Mouse (Mus musculus) forebrain, embryonic 12.5 days (tissue): Measurements from ENCODE around the gene Rad51. TPM values are rescaled to one million over a fixed set of nuclear protein-coding genes. Genes with fewer than 3 reads are reported as not detected.

Experiments
- ATAC-seq: fragments of 200-750 bp; cut with Nextera tagmentation; 2 replicates; pipeline ENCODE4 v1.8.0; 2017; ENCODE audit warnings: moderate TSS enrichment; ENCODE audit not compliant: low FRiP score
- H3K27ac ChIP-seq: fragments of 300-500 bp; sonication (generic); 2 replicates; pipeline ENCODE4 v1.5.1; 2016; ENCODE audit warnings: mild to moderate bottlenecking
- H3K27me3 ChIP-seq: fragments of 300-500 bp; sonication (generic); 2 replicates; pipeline ENCODE4 v1.6.1; 2016; ENCODE audit warnings: mild to moderate bottlenecking
- H3K36me3 ChIP-seq: fragments of 300-500 bp; sonication (generic); replicated peaks from 2 replicates; pipeline ENCODE4 v1.6.1; 2016; ENCODE audit warnings: mild to moderate bottlenecking
- H3K4me1 ChIP-seq: fragments of 300-500 bp; sonication (generic); 2 replicates; pipeline ENCODE4 v1.6.1; 2016
- H3K4me2 ChIP-seq: fragments of 300-500 bp; sonication (generic); 2 replicates; pipeline ENCODE4 v1.6.1; 2016; ENCODE audit warnings: mild to moderate bottlenecking, moderate library complexity
- H3K4me3 ChIP-seq: fragments of 300-500 bp; sonication (generic); replicated peaks from 2 replicates; pipeline ENCODE4 v1.5.1; 2016; ENCODE audit warnings: mild to moderate bottlenecking
- H3K9ac ChIP-seq: fragments of 300-500 bp; sonication (generic); 2 replicates; pipeline ENCODE4 v1.6.1; 2016; ENCODE audit warnings: mild to moderate bottlenecking
- H3K9me3 ChIP-seq: fragments of 300-500 bp; sonication (generic); 2 replicates; pipeline ENCODE4 v1.6.1; 2016
- WGBS: fragments of 180-500 bp; shearing (Covaris S2); methylation state at CpG from one replicate; pipeline ENCODE4 v1.1.7; 2016; 5-methylcytosine and 5-hydroxymethylcytosine counted together
- polyA plus RNA-seq: library from polyadenylated mRNA; unstranded; fragments of >200 nt; fragmentation: Nextera tagmentation; extraction: Ambion mirVana; gene quantifications from 2 replicates; pipeline ENCODE4 v1.2.1, GENCODE M21; 2016

Gene Rad51
- polyA plus RNA-seq, 1 experiment from 2014 or later: 66.5 TPM

- H3K9ac ChIP-seq: peak overlapping the region; percentile 48
- no peaks in the 10 kb centered on the region for H3K9me3 ChIP-seq
- WGBS: 2% methylated on average over 26 of the region's 26 CpGs
- peak overlapping the region; percentile 51 for H3K4me3 ChIP-seq
- peaks cover 25% of the 10 kb centered on the region for H3K4me1 ChIP-seq
- peak overlapping the region; percentile 91 for H3K4me2 ChIP-seq
- peaks cover 61% of the 10 kb centered on the region for H3K27me3 ChIP-seq
- no peaks in the 10 kb centered on the region for H3K36me3 ChIP-seq
- H3K27ac ChIP-seq: no peak overlapping the region
- peak; percentile 44; the same call in 1 of the 2 replicates for ATAC-seq
Observed at GRCm38 (mm10) chr2:119167866-119168256, 55.3 kb downstream of the Rad51 start.

DNA sequence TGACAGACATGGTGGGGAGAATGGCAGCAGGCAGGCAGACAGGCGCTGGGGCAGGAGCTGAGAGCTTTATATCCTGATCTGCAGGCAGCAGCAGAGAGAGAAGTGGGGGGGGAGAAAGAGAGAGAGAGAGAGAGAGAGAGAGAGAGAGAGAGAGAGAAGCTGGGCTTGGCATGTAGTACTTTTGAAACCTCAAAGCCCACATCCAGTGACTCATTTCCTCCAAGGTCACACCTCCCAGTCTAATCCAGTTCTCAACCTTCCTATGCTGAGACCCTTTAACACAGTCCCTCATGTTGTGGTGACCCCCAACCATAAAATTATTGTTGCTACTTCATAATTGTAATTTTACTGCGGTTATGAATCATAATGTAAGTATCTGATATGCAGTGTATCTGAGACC, 57.7 kb downstream of the Rad51 start:
- H3K4me2 ChIP-seq: no peak overlapping the region
- H3K9me3 ChIP-seq: no peaks in the 10 kb centered on the region
- H3K36me3 ChIP-seq: no peaks in the 10 kb centered on the region
- H3K27me3 ChIP-seq: peaks cover 49% of the 10 kb centered on the region
- peaks cover 47% of the 10 kb centered on the region for H3K4me1 ChIP-seq
- H3K9ac ChIP-seq: no peak overlapping the region
- ATAC-seq: no peak
- no peak overlapping the region for H3K4me3 ChIP-seq
- H3K27ac ChIP-seq: no peak overlapping the region
- WGBS: 92% methylated on average over 2 of the region's 2 CpGs

GRCm38 (mm10) chr2:119171574-119171973, 59.0 kb downstream of the Rad51 start:
- H3K4me3 ChIP-seq: no peak overlapping the region

GRCm38 (mm10) chr2:119172446-119172845, 59.9 kb downstream of the Rad51 start:
- no peaks in the 10 kb centered on the region for H3K9me3 ChIP-seq
- WGBS: 84% methylated on average over 7 of the region's 7 CpGs
- peaks cover 28% of the 10 kb centered on the region for H3K27me3 ChIP-seq
- no peak for ATAC-seq
- peak overlapping the region; percentile 38; the same call in 1 of the 2 replicates for H3K27ac ChIP-seq
- 0 out of 2 replicates have a peak, but pooled peaks cover 6% of the 10 kb centered on the region for H3K36me3 ChIP-seq
- no peak overlapping the region for H3K4me2 ChIP-seq
- no peak overlapping the region for H3K4me3 ChIP-seq
- no peak overlapping the region for H3K9ac ChIP-seq
- H3K4me1 ChIP-seq: peaks cover 37% of the 10 kb centered on the region

More at GRCm38 (mm10) chr2:119171574-119171973, 59.0 kb downstream of the Rad51 start:
- Histone ChIP-seq H3K9me3 (no peaks in the 10 kb centered on the region), H3K9ac (no peak overlapping the region), H3K4me1 (peaks cover 45% of the 10 kb centered on the region), H3K36me3 (no peaks in the 10 kb centered on the region), H3K27me3 (peaks cover 37% of the 10 kb centered on the region), H3K27ac (no peak overlapping the region), H3K4me2 (no peak overlapping the region)
- WGBS: 89% methylated on average over 8 of the region's 8 CpGs
- ATAC-seq: no peak

DNA sequence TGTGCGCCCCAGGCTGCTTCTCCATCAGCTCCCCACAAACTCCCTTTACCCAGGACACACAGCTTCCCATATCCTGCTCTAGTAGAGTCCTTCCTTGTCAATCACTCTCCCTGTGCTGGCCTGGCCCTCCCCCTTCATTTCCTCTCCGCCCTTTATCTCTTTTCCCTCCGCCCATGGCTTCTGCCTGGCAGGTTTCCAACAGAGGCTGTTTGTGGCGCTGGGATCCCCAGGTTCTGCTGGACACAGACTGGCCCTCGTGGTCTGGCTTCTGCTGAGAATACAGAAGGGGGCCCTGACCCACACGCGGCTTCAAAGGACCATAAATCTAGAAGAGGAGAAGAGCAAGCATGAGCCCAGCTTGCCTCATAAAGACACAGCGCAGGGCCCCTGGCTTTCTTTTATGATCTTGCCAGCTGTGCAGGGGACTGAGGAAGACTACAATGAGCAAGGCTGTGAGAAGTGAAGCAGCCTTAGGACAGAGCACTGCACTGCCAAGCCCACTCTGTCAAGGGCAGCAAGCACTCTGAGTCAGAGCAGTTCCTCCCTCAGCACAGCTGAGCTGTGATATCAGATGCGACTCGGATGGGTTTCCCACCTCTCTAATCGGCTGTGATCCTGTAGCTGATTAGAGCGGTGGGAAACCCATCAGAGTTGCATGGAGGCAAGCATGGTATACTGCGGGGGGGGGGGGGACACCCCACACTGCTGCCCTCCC, 60.4 kb downstream of the Rad51 start:
- Histone ChIP-seq H3K9me3 (no peaks in the 10 kb centered on the region), H3K27ac (peak overlapping the region; percentile 47; the same call in 1 of the 2 replicates), H3K27me3 (peaks cover 22% of the 10 kb centered on the region), H3K9ac (0 out of 2 replicates have a peak overlapping the region, but pooled peaks have one; percentile 17), H3K36me3 (peaks cover 10% of the 10 kb centered on the region; the same call in 1 of the 2 replicates), H3K4me2 (0 out of 2 replicates have a peak overlapping the region, but pooled peaks have one; percentile 1), H3K4me1 (peaks cover 32% of the 10 kb centered on the region), H3K4me3 (no peak overlapping the region)
- ATAC-seq: peak; percentile 46; the same call in 1 of the 2 replicates
- 27% methylated on average over 13 of the region's 13 CpGs for WGBS

DNA sequence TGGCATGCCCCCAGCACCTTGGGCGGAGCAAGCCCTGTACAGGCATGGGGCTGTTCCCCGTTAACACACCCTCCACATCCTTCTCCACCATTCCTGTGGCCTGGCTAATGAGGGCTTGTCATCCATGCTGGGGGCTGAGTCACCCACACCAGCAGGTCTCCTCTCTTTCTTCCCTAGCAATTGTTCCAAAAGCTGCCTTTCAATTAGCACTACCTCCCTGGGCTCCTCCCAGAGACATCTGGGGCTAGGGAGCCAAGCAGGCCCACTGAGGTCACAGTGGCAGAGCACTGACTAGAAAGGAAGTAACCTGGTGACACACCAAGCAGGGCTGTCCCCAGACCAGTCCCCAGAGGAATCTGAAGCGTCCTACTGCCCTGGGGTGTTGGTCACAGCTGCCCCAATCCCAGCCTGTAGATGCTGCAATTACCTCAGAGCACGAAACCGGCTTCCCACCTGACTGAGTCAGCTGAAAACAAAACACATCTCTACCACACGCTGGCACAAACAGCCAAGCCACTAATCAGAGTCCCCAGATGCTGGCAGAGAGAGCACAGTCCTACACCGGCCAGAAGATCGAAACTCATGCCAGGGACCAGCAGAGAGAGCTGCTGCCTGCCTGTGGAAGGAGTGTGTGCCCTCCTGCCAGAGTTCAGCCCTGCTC, 61.5 kb downstream of the Rad51 start, which contains the start of gene Gm14137:
Gene Gm14137, plus strand, starts transcription at position 519 of the 661 bp plus-strand sequence.
- H3K9me3 ChIP-seq: no peaks in the 10 kb centered on the region
- peaks cover 19% of the 10 kb centered on the region; the same call in 1 of the 2 replicates for H3K36me3 ChIP-seq
- H3K4me3 ChIP-seq: no peak within 1 kb of the TSS
- H3K27me3 ChIP-seq: peaks cover 11% of the 10 kb centered on the region; the same call in 1 of the 2 replicates
- H3K9ac ChIP-seq: 0 out of 2 replicates have a peak within 1 kb of the TSS, but pooled peaks have one; percentile 17
- 28% methylated on average over 8 of the region's 8 CpGs for WGBS
- 0 out of 2 replicates have a peak within 1 kb of the TSS, but pooled peaks have one; percentile 1 for H3K4me2 ChIP-seq
- peaks cover 31% of the 10 kb centered on the region for H3K4me1 ChIP-seq
- H3K27ac ChIP-seq: 0 out of 2 replicates have a peak within 1 kb of the TSS, but pooled peaks have one; percentile 47
- no peak; the same call in 1 of the 2 replicates for ATAC-seq

GRCm38 (mm10) chr2:119174866-119175265, 62.3 kb downstream of the Rad51 start:
- Histone ChIP-seq H3K9ac (no peak overlapping the region), H3K4me1 (peaks cover 31% of the 10 kb centered on the region), H3K27ac (no peak overlapping the region)

DNA sequence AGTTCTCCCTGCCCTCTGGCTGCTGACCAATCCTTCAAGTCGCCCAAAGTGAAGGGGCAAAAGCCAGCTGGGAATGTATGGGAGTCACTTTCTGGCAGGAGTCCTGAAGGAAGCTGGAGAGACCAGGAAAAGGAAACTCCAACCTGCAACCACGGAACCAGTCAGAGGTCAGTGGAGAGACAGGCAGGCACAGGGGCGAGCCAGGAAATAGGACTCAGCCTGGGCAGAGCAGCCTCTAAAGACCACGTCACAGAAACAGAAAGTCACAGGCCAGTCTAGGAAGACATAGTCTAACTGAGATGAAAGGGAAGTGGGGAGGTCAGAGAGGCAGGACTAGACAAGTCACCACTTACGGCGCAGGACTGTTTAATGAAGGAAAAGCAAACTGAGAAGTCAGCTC, 63.0 kb downstream of the Rad51 start:
- Histone ChIP-seq H3K4me2 (no peak overlapping the region), H3K4me3 (no peak overlapping the region), H3K9me3 (no peaks in the 10 kb centered on the region), H3K27ac (no peak overlapping the region), H3K9ac (no peak overlapping the region), H3K27me3 (no peaks in the 10 kb centered on the region), H3K36me3 (peaks cover 34% of the 10 kb centered on the region), H3K4me1 (peaks cover 31% of the 10 kb centered on the region)
- whole genome bisulfite sequencing: 75% methylated on average over 6 of the region's 6 CpGs
- no peak for ATAC-seq

More at GRCm38 (mm10) chr2:119174866-119175265, 62.3 kb downstream of the Rad51 start:
- WGBS: 59% methylated on average over 14 of the region's 14 CpGs
- H3K27me3 ChIP-seq: 0 out of 2 replicates have a peak, but pooled peaks cover 4% of the 10 kb centered on the region
- no peak overlapping the region for H3K4me2 ChIP-seq
- ATAC-seq: no peak
- peaks cover 26% of the 10 kb centered on the region for H3K36me3 ChIP-seq
- no peak overlapping the region for H3K4me3 ChIP-seq
- H3K9me3 ChIP-seq: no peaks in the 10 kb centered on the region

DNA sequence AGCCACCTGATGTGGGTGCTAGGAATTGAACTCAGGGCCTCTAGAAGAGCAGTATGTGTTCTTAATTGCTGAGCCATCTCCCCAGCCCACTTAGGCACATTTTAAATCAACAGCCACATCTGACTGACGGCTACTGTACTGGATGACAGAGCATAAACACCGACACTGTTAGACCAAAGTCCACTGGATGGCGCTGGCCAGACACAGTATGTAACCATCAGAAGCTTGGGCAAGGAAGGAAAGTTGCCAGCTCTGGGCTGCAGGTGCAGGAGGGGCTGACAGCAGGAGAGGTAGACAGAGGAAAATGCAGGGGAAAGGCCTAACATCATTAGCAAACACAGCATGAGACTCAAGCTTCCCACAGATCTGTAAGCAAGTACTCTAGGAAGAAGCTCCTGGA, 64.2 kb downstream of the Rad51 start:
- Histone ChIP-seq H3K9ac (no peak overlapping the region), H3K4me2 (no peak overlapping the region), H3K9me3 (no peaks in the 10 kb centered on the region), H3K4me1 (peaks cover 31% of the 10 kb centered on the region), H3K27ac (no peak overlapping the region), H3K36me3 (peaks cover 38% of the 10 kb centered on the region), H3K4me3 (no peak overlapping the region), H3K27me3 (no peaks in the 10 kb centered on the region)
- no peak for ATAC-seq
- 59% methylated on average over 3 of the region's 3 CpGs for WGBS

- Histone ChIP-seq H3K4me2 (no peak overlapping the region), H3K4me3 (no peak overlapping the region), H3K9me3 (no peaks in the 10 kb centered on the region), H3K27ac (no peak overlapping the region), H3K4me1 (peaks cover 25% of the 10 kb centered on the region), H3K27me3 (no peaks in the 10 kb centered on the region), H3K36me3 (peaks cover 38% of the 10 kb centered on the region), H3K9ac (no peak overlapping the region)
- 90% methylated on average over 5 of the region's 5 CpGs for WGBS
- no peak for ATAC-seq
Observed at GRCm38 (mm10) chr2:119177384-119177939, 64.9 kb downstream of the Rad51 start.

DNA sequence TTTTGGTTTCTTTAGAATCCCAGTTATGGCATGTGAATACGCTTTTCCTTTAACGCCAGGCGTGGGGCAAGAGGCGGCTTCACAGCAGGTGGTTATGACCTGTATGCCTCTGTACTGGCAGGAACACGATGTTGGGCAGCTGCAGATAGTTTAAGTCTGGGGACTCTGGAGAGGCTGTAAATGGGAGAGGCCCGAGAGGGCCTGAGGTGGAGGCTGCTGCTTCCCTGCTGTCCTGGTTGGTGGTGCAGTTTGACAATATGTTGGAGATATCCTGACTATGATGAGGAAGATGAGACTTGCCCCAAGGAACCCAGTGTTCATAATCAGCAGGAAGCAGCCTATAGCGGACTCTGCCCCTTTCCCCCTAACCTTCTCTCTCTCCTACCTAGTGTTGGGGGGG, 70.3 kb downstream of the Rad51 start:
- H3K36me3 ChIP-seq: peaks cover 58% of the 10 kb centered on the region
- no peak overlapping the region for H3K9ac ChIP-seq
- no peak overlapping the region for H3K4me2 ChIP-seq
- H3K9me3 ChIP-seq: no peaks in the 10 kb centered on the region
- no peaks in the 10 kb centered on the region for H3K4me1 ChIP-seq
- H3K4me3 ChIP-seq: no peak overlapping the region
- H3K27me3 ChIP-seq: no peaks in the 10 kb centered on the region
- no peak for ATAC-seq
- no peak overlapping the region for H3K27ac ChIP-seq
- WGBS: 84% methylated on average over 7 of the region's 7 CpGs
